Mouse (Mus musculus) thymus, adult 2 months (tissue): ENCODE measurements around the gene Pgm2.

Experiments used
- CTCF ChIP-seq: fragments of 200-500 bp; IDR thresholded peaks from 2 replicates; pipeline ENCODE4 v1.5.1; 2012; ENCODE audit warnings: mild to moderate bottlenecking, control low read depth, low read length, moderate library complexity, borderline replicate concordance; ENCODE audit not compliant: control insufficient read depth, poor library complexity, insufficient read depth; ENCODE audit errors: extremely low read depth
- POLR2A ChIP-seq: fragments of 200-500 bp; IDR thresholded peaks from 2 replicates; pipeline ENCODE4 v1.6.1; 2012; ENCODE audit warnings: mild to moderate bottlenecking, low read length, control low read depth, moderate library complexity; ENCODE audit not compliant: control insufficient read depth, poor library complexity, insufficient read depth; ENCODE audit errors: extremely low read depth

DNA sequence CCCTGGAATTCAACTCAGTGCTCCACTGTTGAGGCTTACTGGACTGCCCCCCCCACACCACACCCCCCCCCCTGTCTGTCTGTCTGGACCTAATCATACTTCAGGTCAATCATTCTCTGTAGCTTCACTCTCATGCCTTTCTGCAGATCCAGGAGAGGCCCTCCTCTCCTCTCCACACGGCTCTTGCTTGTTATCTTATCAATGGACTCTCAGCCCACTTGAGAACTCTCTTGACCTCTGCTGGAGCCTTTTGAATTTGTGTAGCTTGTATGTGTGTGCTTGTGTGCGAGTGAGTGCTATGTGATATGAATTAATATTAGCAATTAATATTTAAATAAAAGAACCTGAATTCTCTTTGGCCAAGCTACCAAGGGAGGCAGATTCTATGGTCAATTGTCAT is 26.6 kb upstream of the Pgm2 start:
- TF ChIP-seq CTCF = no peak
- no peak for TF ChIP-seq POLR2A
